ENCODE assay signal across 8 mouse cellular contexts in genomic region chr1:54439080-54439476, GRCm38 (mm10). TPM values are rescaled to one million over a fixed set of nuclear protein-coding genes. Genes with fewer than 3 reads are reported as not detected.
DNase-seq lines count a peak whose midpoint lies in the region; ATAC-seq and TF ChIP-seq lines count a peak whose summit lies in the region.

No protein-coding gene starts in this region.

- H3K27ac ChIP-seq in lung, embryonic 14.5 days (ENCODE audit: low read depth): no peak overlapping the region; the same call in 1 of the 2 replicates
- no peak overlapping the region for H3K27ac ChIP-seq in embryonic facial prominence, embryonic 15.5 days (replicated peaks)
- H3K27ac ChIP-seq in intestine, postnatal 0 days (ENCODE audit: low read depth, low read length): no peak overlapping the region
- H3K27ac ChIP-seq in neural tube, embryonic 14.5 days (ENCODE audit: low read depth, low read length): no peak overlapping the region

- ATAC-seq in lung, embryonic 14.5 days (ENCODE audit: insufficient read depth): no peak
- ATAC-seq in embryonic facial prominence, embryonic 15.5 days (ENCODE audit: insufficient number of reproducible peaks, low FRiP score, low TSS enrichment, low read depth): no peak
- no peak for ATAC-seq in intestine, postnatal 0 days
- no peak for ATAC-seq in neural tube, embryonic 14.5 days (ENCODE audit: low read depth)

- DNase-seq in lung, embryonic 14.5 days: no peak
- DNase-seq in lung, postnatal 25 days (ENCODE audit: low spot score): no peak
- no peak for DNase-seq in spleen, adult 12 weeks (ENCODE audit: low spot score)
- DNase-seq in adrenal gland, postnatal 10 days: no peak
- DNase-seq in ovary, postnatal 14 days (ENCODE audit: low spot score): no peak

- H3K9ac ChIP-seq in lung, embryonic 14.5 days: peak overlapping the region; percentile 91
- H3K9ac ChIP-seq in embryonic facial prominence, embryonic 15.5 days: no peak overlapping the region
- H3K9ac ChIP-seq in intestine, postnatal 0 days (ENCODE audit: low read depth, low read length): peak overlapping the region; percentile 88
- peak overlapping the region; percentile 64 for H3K9ac ChIP-seq in neural tube, embryonic 14.5 days (replicated peaks; ENCODE audit: low read depth, low read length)

- TF ChIP-seq CTCF in lung, embryonic 14.5 days (IDR thresholded peaks at IDR 0.05; ENCODE audit: low read depth): no peak
- no peak for TF ChIP-seq CTCF in intestine, postnatal 0 days (IDR thresholded peaks at IDR 0.05; ENCODE audit: low read depth)

- 54% methylated on average over 3 of the region's 3 CpGs for WGBS in lung, embryonic 14.5 days
- 47% methylated on average over 3 of the region's 3 CpGs for WGBS in embryonic facial prominence, embryonic 15.5 days
- WGBS in intestine, postnatal 0 days: 49% methylated on average over 3 of the region's 3 CpGs
- WGBS in neural tube, embryonic 14.5 days: 56% methylated on average over 3 of the region's 3 CpGs

- H3K27me3 ChIP-seq in lung, embryonic 14.5 days (ENCODE audit: insufficient read depth, low read length): no peaks in the 10 kb centered on the region
- H3K27me3 ChIP-seq in embryonic facial prominence, embryonic 15.5 days: no peaks in the 10 kb centered on the region
- H3K27me3 ChIP-seq in intestine, postnatal 0 days (replicated peaks; ENCODE audit: control insufficient read depth, insufficient read depth, low read length): no peaks in the 10 kb centered on the region
- H3K27me3 ChIP-seq in neural tube, embryonic 14.5 days (ENCODE audit: control insufficient read depth, insufficient read depth, low read length): no peaks in the 10 kb centered on the region

- H3K4me3 ChIP-seq in lung, embryonic 14.5 days (ENCODE audit: low read depth, low read length): peak overlapping the region; percentile 74
- peak overlapping the region; percentile 74 for H3K4me3 ChIP-seq in embryonic facial prominence, embryonic 15.5 days (replicated peaks)
- peak overlapping the region; percentile 82 for H3K4me3 ChIP-seq in intestine, postnatal 0 days (ENCODE audit: low read depth, low read length)
- H3K4me3 ChIP-seq in neural tube, embryonic 14.5 days (ENCODE audit: low read depth, low read length): peak overlapping the region; percentile 42

- H3K9me3 ChIP-seq in lung, embryonic 14.5 days (ENCODE audit: low read depth, low read length): no peaks in the 10 kb centered on the region
- H3K9me3 ChIP-seq in embryonic facial prominence, embryonic 15.5 days (replicated peaks): no peaks in the 10 kb centered on the region
- no peaks in the 10 kb centered on the region for H3K9me3 ChIP-seq in intestine, postnatal 0 days (ENCODE audit: control insufficient read depth)
- H3K9me3 ChIP-seq in neural tube, embryonic 14.5 days (ENCODE audit: control insufficient read depth, low read length): no peaks in the 10 kb centered on the region

- H3K36me3 ChIP-seq in lung, embryonic 14.5 days (ENCODE audit: insufficient read depth): 0 out of 2 replicates have a peak, but pooled peaks cover 4% of the 10 kb centered on the region
- no peaks in the 10 kb centered on the region for H3K36me3 ChIP-seq in embryonic facial prominence, embryonic 15.5 days
- H3K36me3 ChIP-seq in intestine, postnatal 0 days (ENCODE audit: control insufficient read depth, insufficient read depth): no peaks in the 10 kb centered on the region
- no peaks in the 10 kb centered on the region for H3K36me3 ChIP-seq in neural tube, embryonic 14.5 days (ENCODE audit: control insufficient read depth, insufficient read depth, low read length)

- no peaks in the 10 kb centered on the region for H3K4me1 ChIP-seq in lung, embryonic 14.5 days (ENCODE audit: insufficient read depth)
- H3K4me1 ChIP-seq in embryonic facial prominence, embryonic 15.5 days: peaks cover 9% of the 10 kb centered on the region
- H3K4me1 ChIP-seq in intestine, postnatal 0 days (replicated peaks; ENCODE audit: control insufficient read depth, insufficient read depth, low read length): no peaks in the 10 kb centered on the region
- H3K4me1 ChIP-seq in neural tube, embryonic 14.5 days (ENCODE audit: control insufficient read depth, insufficient read depth, low read length): 0 out of 2 replicates have a peak, but pooled peaks cover 3% of the 10 kb centered on the region

- peak overlapping the region; percentile 83 for H3K4me2 ChIP-seq in lung, embryonic 14.5 days
- H3K4me2 ChIP-seq in embryonic facial prominence, embryonic 15.5 days (replicated peaks): peak overlapping the region; percentile 62
- peak overlapping the region; percentile 77 for H3K4me2 ChIP-seq in intestine, postnatal 0 days (replicated peaks; ENCODE audit: low read depth)
- H3K4me2 ChIP-seq in neural tube, embryonic 14.5 days (ENCODE audit: low read depth, low read length): peak overlapping the region; percentile 67; the same call in 1 of the 2 replicates

RNA-seq across cellular contexts. Expression of gene Gtf3c3, which starts 0.3 kb away (rescaled TPM):
- polyA plus RNA-seq in lung, embryonic 14.5 days (2014; fragmentation: Nextera tagmentation; extraction: Ambion mirVana): 28.1 and 28.8 TPM in 2 replicates
- polyA plus RNA-seq in embryonic facial prominence, embryonic 15.5 days (2015; fragmentation: Nextera tagmentation; extraction: Ambion mirVana): 19.6 and 21.3 TPM in 2 replicates
- 8.0 and 8.7 TPM in 2 replicates for polyA plus RNA-seq in intestine, postnatal 0 days (2015; fragmentation: Nextera tagmentation; extraction: Ambion mirVana)
- polyA plus RNA-seq in neural tube, embryonic 14.5 days (2014; fragmentation: Nextera tagmentation; extraction: Ambion mirVana): 27.5 and 34.4 TPM in 2 replicates
- total RNA-seq in adrenal gland, postnatal 10 days (2021): 10 to 100 TPM; 18.3 to 28.4 TPM
